Mouse (Mus musculus): ENCODE results near the gene Sash1. TPM values are rescaled to one million over a fixed set of nuclear protein-coding genes. Genes with fewer than 3 reads are reported as not detected.

The Sash1 gene
- total RNA-seq (2017), result 6.9 and 9.8 TPM in 2 replicates

DNA sequence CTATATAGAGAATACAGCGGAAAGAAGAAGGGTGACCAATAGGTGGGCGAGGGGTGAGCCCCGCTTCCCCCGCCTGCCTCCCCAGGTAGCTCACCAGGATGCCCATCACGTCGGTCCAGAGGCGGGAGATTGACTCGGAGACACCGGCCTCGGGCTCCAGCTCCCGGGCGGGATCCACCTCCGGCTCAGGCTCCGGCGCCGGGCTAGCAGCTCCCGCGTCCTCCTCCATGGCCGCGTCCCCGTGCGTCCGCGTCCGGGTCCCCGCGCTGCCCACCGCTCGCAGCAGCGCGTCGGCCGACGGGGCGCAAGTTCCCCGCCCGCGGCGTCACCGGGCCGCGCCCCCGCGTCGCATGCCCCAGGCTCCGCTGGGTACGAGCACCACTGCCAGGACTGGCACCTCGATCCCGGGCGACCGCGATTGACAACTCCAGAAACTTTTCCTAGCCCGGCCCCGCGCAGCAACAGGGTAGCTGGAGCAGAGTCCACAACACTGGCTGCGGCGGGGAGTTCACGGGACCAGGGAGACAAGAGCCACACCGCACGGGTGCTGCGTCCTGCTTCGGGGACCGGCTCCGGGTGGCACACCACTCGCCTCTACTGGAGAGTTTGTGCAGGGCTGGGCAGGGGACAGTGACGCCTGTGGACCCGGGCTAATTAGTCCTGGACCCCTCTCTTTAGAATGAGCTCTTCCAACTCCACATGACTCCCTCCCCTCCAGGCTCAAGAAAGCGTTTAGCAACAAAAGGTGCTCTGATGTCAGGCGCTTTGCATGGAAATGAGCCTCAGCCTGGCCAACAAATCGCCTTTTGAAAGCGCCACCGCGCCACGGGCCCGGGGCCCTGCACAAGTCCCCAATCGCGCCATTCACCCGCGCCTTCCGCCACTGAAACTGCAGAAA, at the start of gene Sash1:
Gene Sash1, minus strand, starts transcription at position 441 of the 898 bp plus-strand sequence.
- ATAC-seq (replicated peaks in 1 of 2; ENCODE audit: insufficient read depth in 1 of 2, low FRiP score in 2 of 2, low TSS enrichment in 1 of 2, low read depth in 1 of 2, poor library complexity in 2 of 2, severe bottlenecking in 2 of 2), result peak; percentile 86 to 89

DNA sequence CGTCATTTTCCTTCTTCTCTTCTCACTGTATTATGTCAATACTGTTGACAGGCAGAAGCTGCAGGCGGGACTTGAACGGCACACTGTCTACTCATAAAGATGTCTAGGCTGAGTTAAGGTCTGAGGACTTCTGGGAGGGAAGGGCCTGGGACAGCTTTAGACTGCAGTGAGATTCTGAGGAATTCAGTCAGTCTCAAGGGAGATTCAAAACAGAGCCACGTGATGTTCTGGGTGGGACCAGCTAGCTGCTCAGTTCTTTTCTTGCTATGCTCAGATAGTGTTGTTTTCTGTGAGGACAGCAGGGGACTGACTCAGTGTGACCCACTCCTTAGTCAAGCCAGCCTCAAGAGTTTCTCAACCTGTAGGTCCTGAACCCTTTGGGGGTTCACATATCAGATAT, 49.7 kb upstream of the Sash1 start:
- ATAC-seq (replicated peaks in 1 of 2; ENCODE audit: insufficient read depth in 1 of 2, low FRiP score in 2 of 2, low TSS enrichment in 1 of 2, low read depth in 1 of 2, poor library complexity in 2 of 2, severe bottlenecking in 2 of 2), result no peak

DNA sequence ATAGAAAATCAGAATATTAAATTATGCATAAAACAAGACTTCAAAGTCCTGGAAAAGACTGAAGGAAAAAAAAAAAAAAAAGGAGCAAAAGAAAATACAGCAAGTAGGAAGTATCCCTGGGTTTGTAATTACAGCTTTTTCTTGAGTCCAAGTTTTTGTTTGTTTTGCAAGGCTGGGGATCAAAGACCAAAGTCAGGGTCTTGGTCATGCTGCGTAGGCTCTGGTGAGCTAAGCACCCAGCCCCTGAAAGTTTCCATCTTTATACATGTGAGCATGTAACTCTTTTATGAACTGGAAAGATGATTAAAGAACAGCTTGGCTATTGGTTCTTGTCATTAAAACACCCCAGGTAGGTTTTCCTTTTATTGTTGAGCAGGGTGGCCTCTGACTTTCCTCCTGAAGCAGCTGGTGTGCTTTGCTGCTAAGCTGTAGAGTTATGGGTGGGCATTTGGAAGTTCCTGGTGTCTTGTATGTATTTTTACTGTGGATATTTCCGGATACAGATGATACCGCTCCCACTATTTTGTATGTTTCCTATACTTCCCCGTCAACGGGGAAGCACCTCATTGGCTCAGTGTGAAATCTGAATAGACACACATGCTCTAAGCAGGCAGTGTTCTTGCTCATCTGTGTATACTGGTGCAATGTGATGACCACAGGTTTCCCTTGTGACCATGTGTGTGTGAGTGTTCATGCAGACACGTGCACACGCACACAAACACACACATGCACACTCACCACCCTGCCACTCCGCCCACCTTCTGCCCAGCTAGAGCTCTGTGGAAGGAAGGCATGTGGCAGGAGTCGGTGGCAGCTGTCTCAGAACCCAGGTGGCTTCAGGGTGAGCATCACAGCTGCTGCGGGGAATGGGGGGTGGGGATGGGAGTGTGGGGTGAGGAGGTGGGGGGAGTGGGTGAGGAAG, 47.8 kb upstream of the Sash1 start:
- ATAC-seq (replicated peaks in 1 of 2; ENCODE audit: insufficient read depth in 1 of 2, low FRiP score in 2 of 2, low TSS enrichment in 1 of 2, low read depth in 1 of 2, poor library complexity in 2 of 2, severe bottlenecking in 2 of 2), result no peak

DNA sequence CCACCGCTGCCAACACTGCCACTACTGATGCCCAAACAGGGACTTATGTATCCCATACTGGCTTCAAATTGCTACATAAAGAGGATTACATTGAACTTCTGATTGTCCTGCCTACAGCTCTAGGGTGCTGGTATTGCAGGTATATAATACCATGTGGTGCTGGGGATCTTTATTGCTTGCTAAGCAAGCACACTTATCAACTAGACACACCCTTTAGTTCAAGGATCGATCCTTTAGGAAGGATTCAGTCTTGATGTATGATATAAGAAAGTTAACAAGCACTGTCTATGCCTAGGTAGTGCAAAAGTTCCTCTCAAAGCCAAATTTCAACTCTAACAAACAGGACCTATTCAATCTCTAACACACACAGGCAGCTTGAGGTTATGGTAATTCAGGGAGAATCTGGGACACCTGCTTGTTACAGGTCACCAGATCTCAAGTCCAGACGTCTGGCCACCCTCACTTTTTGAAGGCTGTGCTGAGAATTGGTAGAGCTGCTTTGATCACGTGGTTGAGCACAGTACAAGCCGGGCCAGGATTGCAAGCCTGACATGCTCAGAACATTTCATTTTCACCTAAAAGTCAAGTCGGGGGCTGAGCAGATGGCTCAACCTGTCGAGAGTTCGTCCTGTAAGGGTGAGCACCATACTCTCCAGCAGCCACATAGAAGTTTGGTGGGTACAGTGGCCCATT, 45.8 kb upstream of the Sash1 start:
- ATAC-seq (replicated peaks in 1 of 2; ENCODE audit: insufficient read depth in 1 of 2, low FRiP score in 2 of 2, low TSS enrichment in 1 of 2, low read depth in 1 of 2, poor library complexity in 2 of 2, severe bottlenecking in 2 of 2), result no peak

DNA sequence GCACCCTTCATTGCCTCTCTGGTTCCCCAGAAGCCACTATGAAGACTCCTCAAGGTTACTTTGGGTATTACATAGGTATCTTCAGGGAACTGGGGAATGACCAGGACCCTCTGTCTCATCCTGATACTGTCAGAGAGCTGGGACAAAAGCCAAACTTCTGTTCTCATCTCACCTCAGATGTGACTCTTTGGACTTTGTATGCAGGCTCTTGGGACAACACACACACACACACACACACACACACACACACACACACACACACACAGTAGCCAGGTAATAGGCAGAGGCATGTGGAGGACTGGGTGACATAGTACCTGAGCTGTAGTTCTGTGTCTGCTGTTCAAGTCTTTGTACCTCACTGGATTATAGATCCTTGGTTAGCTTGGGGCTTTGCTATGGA, 44.8 kb upstream of the Sash1 start:
- ATAC-seq (replicated peaks in 1 of 2; ENCODE audit: insufficient read depth in 1 of 2, low FRiP score in 2 of 2, low TSS enrichment in 1 of 2, low read depth in 1 of 2, poor library complexity in 2 of 2, severe bottlenecking in 2 of 2), result no peak

DNA sequence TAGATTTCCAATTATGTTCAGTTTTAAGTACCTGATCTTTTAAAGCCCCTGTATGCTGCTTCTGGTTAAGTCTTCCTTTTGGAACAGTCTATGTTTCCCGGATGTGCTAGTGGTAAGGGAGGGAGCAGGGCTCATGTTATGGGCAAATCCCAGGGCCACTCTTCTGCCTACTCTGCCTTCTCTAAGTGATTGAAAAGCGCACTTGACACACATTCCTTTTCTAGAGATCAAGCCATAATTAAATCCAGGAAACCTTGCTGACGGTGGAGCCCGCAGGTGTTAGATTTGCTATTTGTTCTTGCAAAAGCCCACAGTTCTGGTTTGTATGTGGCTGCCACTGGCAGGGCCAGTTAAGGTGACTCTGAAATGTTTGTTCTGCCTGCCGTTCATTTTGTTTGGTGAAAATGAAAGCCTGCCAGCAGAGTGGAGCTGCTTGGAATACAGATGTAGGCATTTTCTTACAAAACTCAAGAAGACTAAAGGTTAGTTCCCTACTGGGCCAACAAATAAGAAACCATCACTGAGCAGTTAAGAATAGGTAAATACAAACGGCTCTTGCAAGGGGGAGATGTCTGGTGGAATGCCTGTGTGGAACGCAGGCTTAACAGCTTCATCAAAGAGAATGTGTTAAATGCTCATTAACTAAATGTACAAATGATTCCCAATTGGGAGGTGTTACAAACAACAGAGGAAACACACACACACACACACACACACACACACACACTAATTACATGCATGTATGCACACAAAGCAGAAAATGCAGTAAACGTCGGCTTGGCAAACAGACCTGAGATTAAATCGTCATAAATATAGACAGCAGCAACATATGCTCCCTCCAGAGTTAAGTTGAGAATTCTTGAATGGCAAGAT, 43.1 kb upstream of the Sash1 start:
- ATAC-seq (replicated peaks in 1 of 2; ENCODE audit: insufficient read depth in 1 of 2, low FRiP score in 2 of 2, low TSS enrichment in 1 of 2, low read depth in 1 of 2, poor library complexity in 2 of 2, severe bottlenecking in 2 of 2), result no peak

DNA sequence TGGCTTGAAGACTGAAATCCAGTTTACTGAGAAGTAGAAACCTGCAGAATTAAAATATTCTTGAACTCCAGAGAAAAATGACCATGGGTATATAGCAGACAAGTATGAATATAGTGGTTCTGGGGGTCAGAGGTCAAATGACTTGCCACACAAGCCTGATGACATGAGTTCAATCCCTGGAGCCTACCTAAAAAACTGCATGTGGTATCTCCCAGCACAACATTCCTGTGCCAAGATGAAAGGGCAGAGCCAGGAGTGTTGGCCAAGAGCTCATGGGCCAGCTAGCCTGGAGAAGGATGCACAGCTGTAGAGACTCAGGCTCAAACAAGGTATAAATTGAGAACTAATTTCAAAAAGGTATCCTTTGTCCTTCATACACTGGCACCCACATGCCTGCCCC, 42.4 kb upstream of the Sash1 start:
- ATAC-seq (replicated peaks in 1 of 2; ENCODE audit: insufficient read depth in 1 of 2, low FRiP score in 2 of 2, low TSS enrichment in 1 of 2, low read depth in 1 of 2, poor library complexity in 2 of 2, severe bottlenecking in 2 of 2), result no peak

DNA sequence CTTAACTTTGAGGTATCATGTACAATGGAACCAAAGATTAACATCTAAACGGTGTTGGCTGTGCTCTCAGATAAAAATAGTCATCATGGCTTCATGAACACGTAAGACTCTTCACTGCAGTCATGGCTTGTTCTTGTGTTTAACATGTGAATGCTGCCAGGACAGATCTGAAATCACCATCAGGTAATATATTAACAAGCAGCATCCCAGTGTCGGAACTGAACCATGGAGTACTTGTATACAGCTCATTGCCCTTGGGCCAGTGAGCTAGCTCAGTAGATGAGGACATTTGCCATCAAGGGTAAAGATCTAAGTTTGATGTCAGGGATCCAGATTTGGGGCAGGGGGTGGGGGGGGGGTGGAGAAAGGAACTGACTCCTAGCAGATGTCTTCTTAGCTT, 41.0 kb upstream of the Sash1 start:
- no peak for ATAC-seq (replicated peaks in 1 of 2; ENCODE audit: insufficient read depth in 1 of 2, low FRiP score in 2 of 2, low TSS enrichment in 1 of 2, low read depth in 1 of 2, poor library complexity in 2 of 2, severe bottlenecking in 2 of 2)

DNA sequence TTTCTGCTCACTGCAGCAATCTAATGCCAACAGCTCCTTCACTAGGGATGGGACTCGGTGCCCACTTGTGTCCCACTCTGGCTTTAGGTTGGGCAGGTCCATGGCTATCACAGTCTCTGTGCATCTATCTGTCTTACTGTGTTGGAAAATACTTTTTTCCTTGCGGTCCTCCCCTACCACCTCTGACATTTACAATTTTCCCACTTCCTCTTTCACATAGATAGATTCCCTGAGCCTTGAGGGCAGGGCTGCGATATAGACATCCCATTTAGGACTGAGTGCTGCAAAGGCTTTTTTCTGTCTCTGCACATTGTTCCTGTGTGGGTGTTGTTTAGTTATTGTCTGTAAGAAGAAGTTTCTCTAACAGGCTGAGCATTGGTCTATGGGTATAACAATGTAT, 40.4 kb upstream of the Sash1 start:
- peak in 1 of 2 experiments; percentile 32; a peak in 2 of 4 replicates for ATAC-seq (replicated peaks in 1 of 2; ENCODE audit: insufficient read depth in 1 of 2, low FRiP score in 2 of 2, low TSS enrichment in 1 of 2, low read depth in 1 of 2, poor library complexity in 2 of 2, severe bottlenecking in 2 of 2)

DNA sequence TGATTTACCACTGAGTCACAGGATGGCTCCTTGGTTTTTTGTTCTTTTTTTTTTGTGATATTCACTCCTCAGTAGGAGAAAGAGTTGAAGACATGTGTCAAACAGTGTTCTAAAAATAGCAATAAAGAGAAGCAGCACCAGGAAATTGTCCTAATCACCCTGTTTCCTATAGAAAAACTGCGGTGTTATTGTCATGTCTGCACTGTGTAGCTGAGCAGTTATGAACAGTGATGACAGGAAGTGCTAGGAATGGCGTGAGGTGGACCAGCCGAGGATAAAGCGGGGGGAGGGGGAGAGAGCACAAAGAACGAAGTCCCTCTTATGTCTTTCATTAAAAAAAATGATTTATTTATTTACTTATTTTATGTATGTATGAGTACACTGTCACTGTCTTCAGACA, 39.4 kb upstream of the Sash1 start:
- ATAC-seq (replicated peaks in 1 of 2; ENCODE audit: insufficient read depth in 1 of 2, low FRiP score in 2 of 2, low TSS enrichment in 1 of 2, low read depth in 1 of 2, poor library complexity in 2 of 2, severe bottlenecking in 2 of 2), result peak; percentile 38 to 54; a peak in 2 of 4 replicates

DNA sequence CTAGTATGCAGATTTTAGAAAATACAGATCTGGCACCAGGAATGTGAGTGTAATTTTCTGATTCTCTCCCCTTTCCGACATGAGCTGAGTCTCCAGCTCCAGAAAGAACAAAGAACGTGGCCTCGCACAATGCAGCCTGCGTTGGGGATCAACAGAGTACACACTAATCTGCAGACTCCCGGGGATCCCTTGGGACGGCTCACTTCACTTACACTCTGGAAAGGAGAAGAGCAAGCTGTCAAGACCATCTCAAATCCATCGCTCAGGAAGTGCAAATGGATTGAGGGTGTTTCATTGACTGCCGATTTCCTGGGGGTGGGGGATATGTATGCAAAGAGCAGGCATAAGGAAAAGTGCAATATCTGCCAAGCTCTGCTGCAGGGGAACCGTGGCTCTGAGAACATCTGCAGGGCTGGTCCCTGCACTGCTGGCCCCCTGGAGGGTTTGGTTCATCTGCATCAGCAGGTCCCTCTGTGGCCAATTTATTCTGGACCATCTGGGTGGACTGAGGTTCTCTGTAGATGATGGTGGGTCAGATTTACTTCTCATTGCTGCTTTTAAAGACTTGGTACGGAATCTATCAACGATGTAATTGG, 35.3 kb upstream of the Sash1 start:
- no peak for ATAC-seq (replicated peaks in 1 of 2; ENCODE audit: insufficient read depth in 1 of 2, low FRiP score in 2 of 2, low TSS enrichment in 1 of 2, low read depth in 1 of 2, poor library complexity in 2 of 2, severe bottlenecking in 2 of 2)

DNA sequence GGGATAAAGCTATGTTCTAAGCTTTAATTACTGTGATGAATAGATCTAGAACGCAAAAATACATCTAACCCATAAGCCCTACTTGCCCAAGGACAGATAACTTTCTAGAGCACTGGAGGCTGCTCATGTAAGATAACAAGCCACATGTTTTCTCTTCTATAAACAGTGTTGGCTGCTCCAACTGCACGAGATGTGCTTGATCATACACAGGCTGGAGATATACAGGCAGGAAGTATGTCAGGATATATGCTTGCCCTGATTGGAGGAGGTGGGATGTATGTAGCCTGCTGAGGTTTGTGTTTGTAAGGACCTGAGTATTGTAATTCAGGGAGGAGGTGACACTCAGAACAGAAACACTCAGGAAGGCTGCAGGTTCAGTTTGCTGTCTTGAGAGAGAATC, 31.9 kb upstream of the Sash1 start:
- ATAC-seq (replicated peaks in 1 of 2; ENCODE audit: insufficient read depth in 1 of 2, low FRiP score in 2 of 2, low TSS enrichment in 1 of 2, low read depth in 1 of 2, poor library complexity in 2 of 2, severe bottlenecking in 2 of 2), result no peak

DNA sequence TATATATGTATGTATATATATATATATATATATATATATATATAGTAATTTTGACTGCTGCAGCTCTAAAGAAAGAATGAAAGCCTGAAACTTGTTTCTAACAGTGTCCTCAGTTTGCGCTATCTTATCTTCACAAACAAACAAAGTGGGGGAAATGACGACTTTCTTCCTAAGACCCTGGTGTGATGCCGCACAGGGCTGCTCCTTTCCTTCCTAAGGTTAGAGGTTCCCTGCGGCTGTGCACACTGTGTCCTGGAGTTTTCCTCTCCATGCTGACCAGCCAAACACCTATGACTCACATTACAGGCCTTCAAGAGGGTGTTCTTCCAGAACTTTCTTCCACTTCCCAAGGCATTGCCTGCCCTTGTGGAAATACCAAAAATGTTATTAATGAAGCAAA, 31.5 kb upstream of the Sash1 start:
- ATAC-seq (replicated peaks in 1 of 2; ENCODE audit: insufficient read depth in 1 of 2, low FRiP score in 2 of 2, low TSS enrichment in 1 of 2, low read depth in 1 of 2, poor library complexity in 2 of 2, severe bottlenecking in 2 of 2), result no peak

DNA sequence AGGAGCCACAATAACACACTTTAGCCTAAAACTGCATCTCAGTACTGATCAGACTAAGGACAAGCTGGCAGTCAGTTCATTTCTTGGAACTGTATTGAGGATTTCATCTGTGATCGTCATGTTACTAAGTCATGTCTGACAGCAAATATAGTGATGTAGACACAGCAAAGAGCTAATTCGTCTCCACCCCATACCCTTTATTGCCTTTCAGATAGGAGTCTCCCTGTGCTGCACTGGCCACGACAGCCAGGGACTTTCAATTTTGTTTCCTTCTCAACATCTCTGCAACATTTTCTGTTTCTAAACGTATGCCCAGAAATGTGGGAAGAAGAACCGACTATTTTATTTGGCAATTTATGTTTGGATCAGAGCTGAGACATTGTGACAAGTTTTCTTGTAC, 29.9 kb upstream of the Sash1 start:
- ATAC-seq (replicated peaks in 1 of 2; ENCODE audit: insufficient read depth in 1 of 2, low FRiP score in 2 of 2, low TSS enrichment in 1 of 2, low read depth in 1 of 2, poor library complexity in 2 of 2, severe bottlenecking in 2 of 2), result no peak

DNA sequence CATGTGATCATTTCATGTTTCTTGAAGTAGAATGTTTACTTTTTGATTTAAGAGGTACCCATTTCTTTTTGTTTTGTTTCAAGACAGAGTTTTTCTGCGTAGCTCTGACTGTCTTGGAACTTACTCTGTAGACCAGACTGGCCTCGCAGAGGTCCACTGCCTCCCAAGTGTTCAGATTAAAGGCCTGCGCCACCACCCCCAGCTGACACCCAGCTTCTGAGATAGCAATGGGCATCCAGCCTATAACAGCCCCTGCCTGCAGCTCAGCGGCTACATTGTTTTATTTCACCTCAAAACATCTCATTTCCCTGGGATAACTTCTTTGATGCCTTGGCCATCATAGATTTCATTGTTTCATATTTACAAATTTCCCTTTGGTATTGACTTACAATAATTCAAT, 28.0 kb upstream of the Sash1 start:
- no peak for ATAC-seq (replicated peaks in 1 of 2; ENCODE audit: insufficient read depth in 1 of 2, low FRiP score in 2 of 2, low TSS enrichment in 1 of 2, low read depth in 1 of 2, poor library complexity in 2 of 2, severe bottlenecking in 2 of 2)

DNA sequence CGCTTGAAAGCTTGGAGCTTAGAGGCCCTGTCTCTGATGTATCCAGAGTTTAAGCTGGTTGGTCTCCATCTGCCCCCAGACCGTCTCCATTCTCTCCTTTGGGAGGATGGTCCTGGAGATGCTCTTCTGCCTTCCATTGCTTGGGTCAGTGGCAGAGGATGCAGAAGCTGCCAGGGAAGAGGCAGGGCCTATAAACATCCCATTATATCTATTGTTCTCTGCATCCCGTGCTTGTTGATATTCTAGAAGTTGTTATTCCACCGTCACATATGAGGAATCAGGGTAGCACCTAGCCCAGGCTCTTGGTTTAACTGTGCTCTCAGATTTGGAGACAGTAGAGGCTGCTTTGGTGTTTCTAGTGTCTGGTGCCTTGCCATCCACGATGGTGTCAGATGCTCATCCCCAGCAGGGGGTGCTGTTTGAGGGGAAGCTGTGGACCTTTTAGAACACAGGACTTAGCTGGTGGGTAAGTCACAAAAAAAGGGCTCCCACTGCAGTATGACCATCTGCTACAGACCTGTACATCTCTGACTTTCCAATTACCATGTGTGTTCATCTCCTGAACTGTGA, 26.9 kb upstream of the Sash1 start:
- no peak for ATAC-seq (replicated peaks in 1 of 2; ENCODE audit: insufficient read depth in 1 of 2, low FRiP score in 2 of 2, low TSS enrichment in 1 of 2, low read depth in 1 of 2, poor library complexity in 2 of 2, severe bottlenecking in 2 of 2)
